Mouse (Mus musculus) stomach, postnatal 0 days (tissue): ENCODE measurements around the gene Fgfr2. TPM values are rescaled to one million over a fixed set of nuclear protein-coding genes. Genes with fewer than 3 reads are reported as not detected.

Source experiments
- ATAC-seq: fragments of 200-750 bp; cut with Nextera tagmentation; 2 replicates; pipeline ENCODE4 v1.8.0; 2017; ENCODE audit not compliant: low FRiP score, low TSS enrichment
- DNase-seq: peaks from one replicate; pipeline ENCODE4 v3.0.0-alpha.2; 2016; ENCODE audit warnings: low spot score
- H3K27ac ChIP-seq: fragments of 300-500 bp; sonication (generic); replicated peaks from 2 replicates; pipeline ENCODE4 v1.5.1; 2014; ENCODE audit warnings: mild to moderate bottlenecking, control low read depth
- H3K27me3 ChIP-seq: fragments of 300-500 bp; sonication (generic); 2 replicates; pipeline ENCODE4 v1.6.1; 2014; ENCODE audit warnings: low read length; ENCODE audit not compliant: control insufficient read depth, insufficient read depth
- H3K36me3 ChIP-seq: fragments of 300-500 bp; sonication (generic); 2 replicates; pipeline ENCODE4 v1.6.1; 2014; ENCODE audit warnings: low read length, mixed read lengths; ENCODE audit not compliant: control insufficient read depth, insufficient read depth
- H3K4me1 ChIP-seq: fragments of 300-500 bp; sonication (generic); replicated peaks from 2 replicates; pipeline ENCODE4 v1.6.1; 2014; ENCODE audit warnings: antibody characterized with exemption; ENCODE audit not compliant: control insufficient read depth, insufficient read depth
- H3K4me2 ChIP-seq: fragments of 300-500 bp; sonication (generic); replicated peaks from 2 replicates; pipeline ENCODE4 v1.6.1; 2014; ENCODE audit warnings: low read depth, mild to moderate bottlenecking, control low read depth, moderate library complexity
- H3K4me3 ChIP-seq: fragments of 300-500 bp; sonication (generic); 2 replicates; pipeline ENCODE4 v1.5.1; 2014; ENCODE audit warnings: low read depth, low read length, control low read depth
- H3K9ac ChIP-seq: fragments of 300-500 bp; sonication (generic); 2 replicates; pipeline ENCODE4 v1.6.1; 2014; ENCODE audit warnings: mild to moderate bottlenecking, low read length, control low read depth, mixed read lengths
- H3K9me3 ChIP-seq: fragments of 300-500 bp; sonication (generic); 2 replicates; pipeline ENCODE4 v1.6.1; 2016; ENCODE audit warnings: low read length; ENCODE audit not compliant: control insufficient read depth
- CTCF ChIP-seq: IDR thresholded peaks from 2 replicates; pipeline ENCODE4 v1.5.1; 2016; ENCODE audit warnings: antibody characterized with exemption, low read depth, mild to moderate bottlenecking, moderate library complexity
- EP300 ChIP-seq: optimal IDR thresholded peaks from 2 replicates; pipeline ENCODE3; 2016; ENCODE audit warnings: antibody characterized with exemption
- WGBS: fragments of 180-500 bp; shearing (Covaris S2); extraction: QIAGEN DNeasy Blood & Tissue Kit; methylation state at CpG from one replicate; pipeline ENCODE4 v1.1.7; 2014; 5-methylcytosine and 5-hydroxymethylcytosine counted together
- polyA plus RNA-seq: library from polyadenylated mRNA; unstranded; fragments of >200 nt; fragmentation: Nextera tagmentation; extraction: Ambion mirVana; gene quantifications from 2 replicates; pipeline ENCODE4 v1.2.1, GENCODE M21; 2015

Fgfr2 gene
- polyA plus RNA-seq, 1 experiment from 2014 or later: 60.8 TPM

- TF ChIP-seq EP300 (no peak), CTCF (no peak)
- no peak overlapping the region for H3K27ac ChIP-seq
- no peak for DNase-seq
- H3K4me3 ChIP-seq: no peak overlapping the region
- 0 out of 2 replicates have a peak, but pooled peaks cover 2% of the 10 kb centered on the region for H3K4me1 ChIP-seq
- peak; percentile 11 for ATAC-seq
- H3K36me3 ChIP-seq: no peaks in the 10 kb centered on the region
- no peak overlapping the region for H3K4me2 ChIP-seq
- WGBS: 67% methylated on average over 5 of the region's 5 CpGs
- H3K9ac ChIP-seq: no peak overlapping the region
- H3K9me3 ChIP-seq: no peaks in the 10 kb centered on the region
- no peaks in the 10 kb centered on the region for H3K27me3 ChIP-seq
These were observed 420.6 kb downstream of the Fgfr2 start for GRCm38 (mm10) chr7:132702492-132703070.

- DNase-seq (no peak), ATAC-seq (no peak)
- no peaks in the 10 kb centered on the region for H3K9me3 ChIP-seq
- no peak overlapping the region for H3K4me2 ChIP-seq
- H3K36me3 ChIP-seq: no peaks in the 10 kb centered on the region
- 95% methylated on average over 3 of the region's 3 CpGs for WGBS
- no peak overlapping the region for H3K27ac ChIP-seq
- no peaks in the 10 kb centered on the region for H3K27me3 ChIP-seq
- H3K4me3 ChIP-seq: no peak overlapping the region
- no peak overlapping the region for H3K9ac ChIP-seq
- 0 out of 2 replicates have a peak, but pooled peaks cover 2% of the 10 kb centered on the region for H3K4me1 ChIP-seq
- TF ChIP-seq EP300 (no peak), CTCF (no peak)
These were observed 421.1 kb downstream of the Fgfr2 start for GRCm38 (mm10) chr7:132702024-132702423.

GRCm38 (mm10) chr7:132701412-132701811, 421.7 kb downstream of the Fgfr2 start:
- peak; percentile 63 for DNase-seq
- WGBS: 54% methylated on average over 3 of the region's 3 CpGs
- Histone ChIP-seq H3K27me3 (no peaks in the 10 kb centered on the region), H3K27ac (no peak overlapping the region; the same call in 1 of the 2 replicates), H3K4me2 (no peak overlapping the region), H3K9me3 (no peaks in the 10 kb centered on the region), H3K9ac (no peak overlapping the region), H3K4me3 (no peak overlapping the region), H3K36me3 (no peaks in the 10 kb centered on the region), H3K4me1 (0 out of 2 replicates have a peak, but pooled peaks cover 2% of the 10 kb centered on the region)
- ATAC-seq: peak; percentile 78
- no peak for TF ChIP-seq CTCF
- no peak for TF ChIP-seq EP300

GRCm38 (mm10) chr7:132700107-132700506, 423.0 kb downstream of the Fgfr2 start:
- no peak for DNase-seq
- ATAC-seq: no peak; the same call in 1 of the 2 replicates
- Histone ChIP-seq H3K9me3 (no peaks in the 10 kb centered on the region), H3K4me1 (0 out of 2 replicates have a peak, but pooled peaks cover 2% of the 10 kb centered on the region), H3K4me2 (no peak overlapping the region), H3K36me3 (no peaks in the 10 kb centered on the region), H3K9ac (no peak overlapping the region), H3K27me3 (no peaks in the 10 kb centered on the region), H3K4me3 (no peak overlapping the region), H3K27ac (no peak overlapping the region)
- no peak for TF ChIP-seq EP300
- no peak for TF ChIP-seq CTCF
- whole genome bisulfite sequencing: 63% methylated on average over 4 of the region's 4 CpGs

- no peak for ATAC-seq
- Histone ChIP-seq H3K4me2 (no peak overlapping the region), H3K4me1 (0 out of 2 replicates have a peak, but pooled peaks cover 2% of the 10 kb centered on the region), H3K27me3 (no peaks in the 10 kb centered on the region), H3K9me3 (no peaks in the 10 kb centered on the region), H3K4me3 (no peak overlapping the region), H3K27ac (no peak overlapping the region), H3K36me3 (no peaks in the 10 kb centered on the region), H3K9ac (no peak overlapping the region)
- DNase-seq: no peak
- TF ChIP-seq CTCF: no peak
- TF ChIP-seq EP300: no peak
These were observed 423.5 kb downstream of the Fgfr2 start for GRCm38 (mm10) chr7:132699639-132700038.

GRCm38 (mm10) chr7:132699165-132699564, 424.0 kb downstream of the Fgfr2 start:
- WGBS: 73% methylated on average over 4 of the region's 4 CpGs
- no peaks in the 10 kb centered on the region for H3K36me3 ChIP-seq
- no peak overlapping the region for H3K27ac ChIP-seq
- DNase-seq (no peak), ATAC-seq (no peak)
- H3K4me3 ChIP-seq: no peak overlapping the region
- TF ChIP-seq EP300: no peak
- TF ChIP-seq CTCF: no peak
- H3K4me2 ChIP-seq: no peak overlapping the region
- 0 out of 2 replicates have a peak, but pooled peaks cover 2% of the 10 kb centered on the region for H3K4me1 ChIP-seq
- H3K9ac ChIP-seq: no peak overlapping the region
- no peaks in the 10 kb centered on the region for H3K27me3 ChIP-seq
- no peaks in the 10 kb centered on the region for H3K9me3 ChIP-seq
